Mouse (Mus musculus): ENCODE data around the gene Ndufa8. TPM values are rescaled to one million over a fixed set of nuclear protein-coding genes. Genes with fewer than 3 reads are reported as not detected.

Gene Ndufa8
- 100 to 1,000 TPM; 302 to 329 TPM for polyA plus RNA-seq (2012; fragmentation: generic; extraction: Trizol)

DNA sequence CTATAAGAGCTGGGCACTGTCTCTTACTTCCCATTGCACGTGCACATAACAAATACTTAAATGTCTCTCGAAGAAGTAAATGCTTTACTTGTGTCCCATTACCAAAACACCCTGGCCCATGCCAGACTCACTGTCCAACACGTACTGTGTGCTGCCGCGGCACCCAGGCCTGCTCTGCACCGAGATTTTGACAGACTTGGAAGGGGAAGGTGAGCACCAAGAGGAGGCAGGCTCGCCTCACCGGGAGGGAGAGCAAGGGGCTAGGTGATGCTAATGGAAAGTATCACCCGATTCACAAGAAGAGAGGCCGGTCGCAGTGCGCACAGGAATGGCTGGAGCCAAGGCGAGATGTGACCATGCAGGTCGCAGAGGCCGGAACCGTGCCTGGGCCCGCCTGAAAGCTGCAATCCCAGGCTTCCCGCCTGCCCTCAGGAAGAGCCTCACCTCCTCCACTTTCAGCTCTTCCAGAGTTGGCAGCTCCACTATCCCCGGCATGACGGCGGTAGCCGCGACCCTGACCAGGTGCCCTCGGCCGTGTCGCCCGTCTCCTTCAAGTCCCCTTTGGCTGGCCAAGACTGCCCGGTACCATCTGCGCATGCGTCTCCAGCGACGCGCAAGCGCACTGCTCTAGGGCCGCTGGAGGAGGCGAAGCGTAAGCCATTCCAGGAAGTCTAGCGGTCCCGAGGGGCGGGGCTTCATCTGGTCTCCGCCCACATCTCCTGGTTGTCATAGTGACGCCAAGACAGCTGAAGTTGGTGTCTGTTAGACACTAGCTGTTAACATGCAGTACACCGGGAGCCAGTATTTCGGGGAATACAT is at the start of gene Ndufa8, which contains the start of gene Morn5:
TSS of gene Ndufa8 (minus strand) at position 659 of the 819 bp plus-strand sequence.
TSS of gene Morn5 (plus strand) at position 711 of the 819 bp plus-strand sequence.

Other genes starting within 250 kb of the Ndufa8 start
- gene Ttll11, start 69.5 kb downstream of the Ndufa8 start, polyA plus RNA-seq (2012; fragmentation: generic; extraction: Trizol): 1 to 10 TPM in 1 of 2 experiments, under 1 TPM in 1; 0.43 to 2.7 TPM
- gene Morn5, start 52 bp upstream of the Ndufa8 start, polyA plus RNA-seq (2012; fragmentation: generic; extraction: Trizol): 1 to 10 TPM in 1 of 2 experiments, under 1 TPM in 1; 0.16 to 3.1 TPM
- gene Lhx6, start 56.0 kb upstream of the Ndufa8 start, polyA plus RNA-seq (2012; fragmentation: generic; extraction: Trizol): 1 to 10 TPM; 1.3 to 7.3 TPM
- 10 to 100 TPM; 10.2 to 24.9 TPM for gene Mrrf, start 87.0 kb upstream of the Ndufa8 start, polyA plus RNA-seq (2012; fragmentation: generic; extraction: Trizol)
- 10 to 100 TPM in 1 of 2 experiments, 1 to 10 TPM in 1; 2.5 to 10.4 TPM for gene Rbm18, start 87.4 kb upstream of the Ndufa8 start, polyA plus RNA-seq (2012; fragmentation: generic; extraction: Trizol)
- 10 to 100 TPM; 45.1 to 60.0 TPM for gene Ptgs1, start 181.0 kb upstream of the Ndufa8 start, polyA plus RNA-seq (2012; fragmentation: generic; extraction: Trizol)